Mouse (Mus musculus) G1E (cell line): ENCODE data around the gene Lrguk.

Experiments used
- CTCF ChIP-seq: IDR thresholded peaks from 2 replicates; pipeline ENCODE4 v1.5.1; 2012; ENCODE audit warnings: low read depth, low read length, inconsistent platforms, mixed read lengths
- GATA1 ChIP-seq: IDR thresholded peaks from 2 replicates; pipeline ENCODE4 v1.6.1; 2012; ENCODE audit warnings: borderline replicate concordance, low read length, inconsistent platforms, mixed read lengths
- GATA2 ChIP-seq: IDR thresholded peaks from 2 replicates; pipeline ENCODE4 v1.6.1; 2012; ENCODE audit warnings: low read depth, low read length, inconsistent platforms, borderline replicate concordance
- TAL1 ChIP-seq: conservative IDR thresholded peaks from 2 replicates; pipeline ENCODE4 v1.6.1; 2012; ENCODE audit warnings: low read depth, low read length, inconsistent platforms, mixed read lengths

- TF ChIP-seq CTCF: no peak
- no peak for TF ChIP-seq GATA1
- no peak for TF ChIP-seq TAL1
- TF ChIP-seq GATA2: no peak
These were observed 15.1 kb downstream of the Lrguk start for GRCm38 (mm10) chr6:34044228-34044811.
